Mouse (Mus musculus): ENCODE data around the gene Kif22. TPM values are rescaled to one million over a fixed set of nuclear protein-coding genes. Genes with fewer than 3 reads are reported as not detected.

Gene Kif22
- polyA plus RNA-seq, 1 experiment, result 50.5 TPM

DNA sequence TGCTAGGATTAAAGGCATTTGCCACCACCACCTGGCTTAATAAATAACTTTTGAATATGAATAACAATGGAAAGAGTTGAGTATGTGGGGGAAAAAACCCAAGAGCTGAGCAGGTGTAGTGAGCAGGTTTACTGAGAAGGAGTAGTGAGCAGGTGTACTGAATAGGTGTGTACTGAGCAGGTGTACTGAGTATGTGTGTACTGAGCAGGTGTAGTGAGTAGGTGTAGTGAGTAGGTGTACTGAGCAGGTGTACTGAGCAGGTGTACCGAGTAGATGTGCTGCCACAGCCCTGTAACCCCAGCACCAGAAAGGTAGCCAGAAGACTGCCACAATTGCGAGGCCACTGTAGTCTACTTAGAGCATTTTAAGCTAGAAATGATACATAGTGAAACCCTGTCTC is 42.5 kb upstream of the Kif22 start:
- WGBS, result 97% methylated on average over 2 of the region's 2 CpGs
- no peaks in the 10 kb centered on the region for H3K36me3 ChIP-seq (ENCODE audit: control insufficient read depth, insufficient read depth, low read length)
- TF ChIP-seq CTCF (IDR thresholded peaks at IDR 0.05; ENCODE audit: borderline replicate concordance, control insufficient read depth, extremely low read depth, insufficient read depth, low read length, poor library complexity), result no peak
- TF ChIP-seq POLR2A (IDR thresholded peaks at IDR 0.05; ENCODE audit: control insufficient read depth, extremely low read depth, insufficient read depth, low read length, poor library complexity), result no peak
- peaks cover 37% of the 10 kb centered on the region for H3K4me1 ChIP-seq (replicated peaks; ENCODE audit: control insufficient read depth, insufficient read depth, low read length)
- no peak overlapping the region for H3K27ac ChIP-seq (ENCODE audit: control insufficient read depth, insufficient read depth, low read length)
- no peaks in the 10 kb centered on the region for H3K27me3 ChIP-seq (ENCODE audit: control insufficient read depth, insufficient read depth, low read length)
- DNase-seq, result no peak
- H3K4me3 ChIP-seq (ENCODE audit: control insufficient read depth, insufficient read depth, low read length), result no peak overlapping the region

DNA sequence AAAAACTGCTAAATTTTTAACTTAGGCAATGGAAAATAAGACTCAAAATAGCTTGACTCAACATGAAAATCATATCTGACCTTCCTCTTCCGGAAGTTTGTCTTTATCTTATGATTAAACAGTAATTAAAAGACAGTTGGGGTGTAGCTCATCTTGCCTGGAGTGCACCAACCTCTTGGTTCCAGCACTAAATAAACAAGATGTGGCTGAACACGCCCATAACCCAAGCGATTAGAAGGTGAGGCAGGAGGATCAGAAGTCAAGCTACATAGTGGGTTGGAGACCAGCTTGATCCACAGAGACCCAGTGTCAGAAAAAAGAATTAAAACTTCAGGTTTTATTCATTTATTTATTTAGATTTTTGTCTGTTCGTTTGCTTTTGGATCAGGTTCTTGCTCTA is 41.4 kb upstream of the Kif22 start:
- WGBS, result 88% methylated on average over 4 of the region's 4 CpGs
- H3K36me3 ChIP-seq (ENCODE audit: control insufficient read depth, insufficient read depth, low read length), result no peaks in the 10 kb centered on the region

DNA sequence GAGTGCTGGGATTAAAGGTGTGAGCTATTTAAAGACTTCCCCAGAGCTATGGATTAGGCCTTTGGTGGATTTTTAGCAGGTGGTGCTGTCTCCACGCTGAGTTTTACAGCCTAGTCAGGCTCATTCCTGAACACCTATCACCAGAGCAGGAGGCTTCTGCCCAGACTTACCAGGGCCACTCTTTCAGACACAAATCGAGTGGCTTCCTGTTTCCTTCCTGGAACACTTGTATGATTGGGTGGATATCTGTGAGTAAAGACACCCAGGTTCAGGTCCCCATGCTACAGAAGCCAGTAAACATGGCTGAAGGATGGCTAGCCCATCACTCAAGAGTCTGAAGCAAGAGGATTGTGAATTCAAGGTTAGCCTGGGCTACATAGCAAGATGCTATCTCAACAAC is 40.7 kb upstream of the Kif22 start:
- TF ChIP-seq POLR2A (IDR thresholded peaks at IDR 0.05; ENCODE audit: control insufficient read depth, extremely low read depth, insufficient read depth, low read length, poor library complexity) (no peak), CTCF (IDR thresholded peaks at IDR 0.05; ENCODE audit: borderline replicate concordance, control insufficient read depth, extremely low read depth, insufficient read depth, low read length, poor library complexity) (no peak)
- Histone ChIP-seq H3K36me3 (ENCODE audit: control insufficient read depth, insufficient read depth, low read length) (no peaks in the 10 kb centered on the region), H3K27ac (ENCODE audit: control insufficient read depth, insufficient read depth, low read length) (no peak overlapping the region), H3K4me1 (replicated peaks; ENCODE audit: control insufficient read depth, insufficient read depth, low read length) (peaks cover 39% of the 10 kb centered on the region), H3K27me3 (ENCODE audit: control insufficient read depth, insufficient read depth, low read length) (no peaks in the 10 kb centered on the region), H3K4me3 (ENCODE audit: control insufficient read depth, insufficient read depth, low read length) (no peak overlapping the region)
- DNase-seq, result no peak
- WGBS, result 22% methylated on average over 2 of the region's 2 CpGs

More for the DNA sequence above, 41.4 kb upstream of the Kif22 start:
- Histone ChIP-seq H3K27me3 (ENCODE audit: control insufficient read depth, insufficient read depth, low read length) (no peaks in the 10 kb centered on the region), H3K27ac (ENCODE audit: control insufficient read depth, insufficient read depth, low read length) (no peak overlapping the region), H3K4me3 (ENCODE audit: control insufficient read depth, insufficient read depth, low read length) (no peak overlapping the region), H3K4me1 (replicated peaks; ENCODE audit: control insufficient read depth, insufficient read depth, low read length) (peaks cover 35% of the 10 kb centered on the region)
- no peak for DNase-seq
- TF ChIP-seq POLR2A (IDR thresholded peaks at IDR 0.05; ENCODE audit: control insufficient read depth, extremely low read depth, insufficient read depth, low read length, poor library complexity) (no peak), CTCF (IDR thresholded peaks at IDR 0.05; ENCODE audit: borderline replicate concordance, control insufficient read depth, extremely low read depth, insufficient read depth, low read length, poor library complexity) (no peak)

DNA sequence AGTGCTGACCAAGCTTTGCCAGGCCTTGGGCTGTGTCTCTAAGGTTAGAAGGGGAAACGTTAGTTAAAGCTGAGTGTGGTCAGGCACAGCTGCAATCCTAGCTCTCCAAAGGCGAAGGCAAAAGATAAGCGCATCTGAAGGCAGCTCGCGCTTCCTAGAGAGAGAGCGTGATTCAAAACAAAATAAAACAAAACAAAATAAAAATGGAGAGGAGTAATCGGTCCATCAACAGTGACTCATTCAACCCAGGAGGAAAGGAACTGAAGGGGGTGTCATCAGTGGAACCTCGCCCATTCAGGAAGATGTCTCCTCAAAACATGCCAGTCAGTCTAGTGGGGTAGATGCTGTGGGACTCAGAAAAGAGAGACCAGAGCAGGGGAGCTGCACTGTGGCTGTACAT is 40.0 kb upstream of the Kif22 start:
- Histone ChIP-seq H3K36me3 (ENCODE audit: control insufficient read depth, insufficient read depth, low read length) (no peaks in the 10 kb centered on the region), H3K4me1 (replicated peaks; ENCODE audit: control insufficient read depth, insufficient read depth, low read length) (peaks cover 35% of the 10 kb centered on the region), H3K27me3 (ENCODE audit: control insufficient read depth, insufficient read depth, low read length) (no peaks in the 10 kb centered on the region), H3K27ac (ENCODE audit: control insufficient read depth, insufficient read depth, low read length) (no peak overlapping the region), H3K4me3 (ENCODE audit: control insufficient read depth, insufficient read depth, low read length) (no peak overlapping the region)
- TF ChIP-seq POLR2A (IDR thresholded peaks at IDR 0.05; ENCODE audit: control insufficient read depth, extremely low read depth, insufficient read depth, low read length, poor library complexity), result no peak
- DNase-seq, result no peak
- WGBS, result 35% methylated on average over 8 of the region's 8 CpGs

DNA sequence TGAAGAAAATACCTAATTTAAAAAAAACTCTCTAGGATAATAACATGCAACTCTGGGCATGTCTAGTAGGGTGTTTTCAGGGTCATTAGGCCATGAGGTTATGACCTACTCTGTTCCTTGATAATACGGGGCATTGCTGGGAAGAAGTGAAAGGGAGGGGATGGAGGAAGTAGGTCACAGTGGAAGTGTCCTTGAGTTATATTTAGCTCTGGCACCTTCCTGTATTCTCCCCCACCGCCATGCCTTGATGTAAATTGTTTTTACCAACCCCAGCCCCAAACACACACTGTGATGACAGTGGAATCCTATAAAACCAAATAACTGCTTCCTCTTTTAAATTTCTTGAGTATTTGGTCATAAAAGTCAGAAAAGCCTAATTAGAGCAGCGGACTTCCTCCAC is 37.8 kb upstream of the Kif22 start:
- H3K36me3 ChIP-seq (ENCODE audit: control insufficient read depth, insufficient read depth, low read length), result no peaks in the 10 kb centered on the region
- H3K27me3 ChIP-seq (ENCODE audit: control insufficient read depth, insufficient read depth, low read length), result no peaks in the 10 kb centered on the region
- H3K4me1 ChIP-seq (replicated peaks; ENCODE audit: control insufficient read depth, insufficient read depth, low read length), result peaks cover 39% of the 10 kb centered on the region
- no peak overlapping the region; the same call in 1 of the 2 replicates for H3K27ac ChIP-seq (ENCODE audit: control insufficient read depth, insufficient read depth, low read length)
- H3K4me3 ChIP-seq (ENCODE audit: control insufficient read depth, insufficient read depth, low read length), result no peak overlapping the region
- DNase-seq, result no peak
- TF ChIP-seq CTCF (IDR thresholded peaks at IDR 0.05; ENCODE audit: borderline replicate concordance, control insufficient read depth, extremely low read depth, insufficient read depth, low read length, poor library complexity) (no peak), POLR2A (IDR thresholded peaks at IDR 0.05; ENCODE audit: control insufficient read depth, extremely low read depth, insufficient read depth, low read length, poor library complexity) (no peak)
- WGBS, result 45% methylated on average over 3 of the region's 3 CpGs

DNA sequence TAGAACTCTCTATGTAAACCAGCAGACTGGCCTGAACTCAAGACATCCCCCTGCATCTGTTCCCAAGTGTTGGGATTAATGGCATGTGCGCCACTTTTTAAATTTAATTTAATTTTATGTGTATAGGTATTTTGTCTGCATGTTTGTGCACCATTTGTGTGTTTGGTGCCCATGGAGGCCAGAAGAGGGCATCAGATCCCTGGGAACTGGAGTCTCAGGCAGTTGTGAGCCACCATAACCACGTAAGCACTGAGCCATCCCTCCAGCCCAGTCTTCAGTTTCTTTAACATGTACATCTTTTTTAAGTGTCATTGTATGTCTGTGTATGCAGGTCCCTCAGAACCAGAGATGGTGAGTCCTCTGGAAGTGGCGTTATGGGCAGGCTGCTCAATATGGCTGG is 35.4 kb upstream of the Kif22 start:
- no peaks in the 10 kb centered on the region for H3K36me3 ChIP-seq (ENCODE audit: control insufficient read depth, insufficient read depth, low read length)
- peaks cover 37% of the 10 kb centered on the region for H3K4me1 ChIP-seq (replicated peaks; ENCODE audit: control insufficient read depth, insufficient read depth, low read length)
- 82% methylated on average over 3 of the region's 3 CpGs for WGBS
- H3K27ac ChIP-seq (ENCODE audit: control insufficient read depth, insufficient read depth, low read length), result no peak overlapping the region
- no peak overlapping the region for H3K4me3 ChIP-seq (ENCODE audit: control insufficient read depth, insufficient read depth, low read length)
- peak; percentile 47 for DNase-seq
- H3K27me3 ChIP-seq (ENCODE audit: control insufficient read depth, insufficient read depth, low read length), result no peaks in the 10 kb centered on the region
- no peak for TF ChIP-seq POLR2A (IDR thresholded peaks at IDR 0.05; ENCODE audit: control insufficient read depth, extremely low read depth, insufficient read depth, low read length, poor library complexity)
- no peak for TF ChIP-seq CTCF (IDR thresholded peaks at IDR 0.05; ENCODE audit: borderline replicate concordance, control insufficient read depth, extremely low read depth, insufficient read depth, low read length, poor library complexity)

DNA sequence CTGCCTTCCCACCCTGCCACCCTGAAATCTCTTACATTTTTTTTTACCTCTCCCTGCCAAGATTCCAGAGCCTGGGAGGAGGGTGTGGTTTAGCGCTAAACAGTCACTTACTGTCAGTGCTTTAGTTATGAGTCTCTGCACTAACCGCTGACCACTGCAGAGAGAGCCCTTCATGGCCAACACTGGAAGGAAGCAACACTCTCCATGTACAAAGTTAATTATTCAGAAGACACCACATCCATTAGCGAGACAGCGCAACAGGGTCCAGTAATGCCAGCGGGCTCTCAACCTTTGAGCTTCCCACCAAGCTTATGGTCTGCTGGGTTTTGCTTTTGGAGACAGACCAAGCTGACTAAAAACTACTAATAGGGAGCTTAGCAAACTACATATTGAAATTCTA is 33.9 kb upstream of the Kif22 start:
- no peaks in the 10 kb centered on the region for H3K36me3 ChIP-seq (ENCODE audit: control insufficient read depth, insufficient read depth, low read length)
- DNase-seq, result no peak
- H3K27me3 ChIP-seq (ENCODE audit: control insufficient read depth, insufficient read depth, low read length), result no peaks in the 10 kb centered on the region
- peaks cover 27% of the 10 kb centered on the region for H3K4me1 ChIP-seq (replicated peaks; ENCODE audit: control insufficient read depth, insufficient read depth, low read length)
- no peak overlapping the region for H3K4me3 ChIP-seq (ENCODE audit: control insufficient read depth, insufficient read depth, low read length)
- H3K27ac ChIP-seq (ENCODE audit: control insufficient read depth, insufficient read depth, low read length), result no peak overlapping the region
- 96% methylated on average over 5 of the region's 5 CpGs for WGBS
- TF ChIP-seq CTCF (IDR thresholded peaks at IDR 0.05; ENCODE audit: borderline replicate concordance, control insufficient read depth, extremely low read depth, insufficient read depth, low read length, poor library complexity) (no peak), POLR2A (IDR thresholded peaks at IDR 0.05; ENCODE audit: control insufficient read depth, extremely low read depth, insufficient read depth, low read length, poor library complexity) (no peak)

Measured in thymus, adult 2 months (tissue).